Mouse (Mus musculus): ENCODE results near the gene March7. TPM values are rescaled to one million over a fixed set of nuclear protein-coding genes. Genes with fewer than 3 reads are reported as not detected.

The March7 gene
- 10 to 100 TPM; 42.4 to 76.6 (median 60.0) TPM for total RNA-seq (2022)

DNA sequence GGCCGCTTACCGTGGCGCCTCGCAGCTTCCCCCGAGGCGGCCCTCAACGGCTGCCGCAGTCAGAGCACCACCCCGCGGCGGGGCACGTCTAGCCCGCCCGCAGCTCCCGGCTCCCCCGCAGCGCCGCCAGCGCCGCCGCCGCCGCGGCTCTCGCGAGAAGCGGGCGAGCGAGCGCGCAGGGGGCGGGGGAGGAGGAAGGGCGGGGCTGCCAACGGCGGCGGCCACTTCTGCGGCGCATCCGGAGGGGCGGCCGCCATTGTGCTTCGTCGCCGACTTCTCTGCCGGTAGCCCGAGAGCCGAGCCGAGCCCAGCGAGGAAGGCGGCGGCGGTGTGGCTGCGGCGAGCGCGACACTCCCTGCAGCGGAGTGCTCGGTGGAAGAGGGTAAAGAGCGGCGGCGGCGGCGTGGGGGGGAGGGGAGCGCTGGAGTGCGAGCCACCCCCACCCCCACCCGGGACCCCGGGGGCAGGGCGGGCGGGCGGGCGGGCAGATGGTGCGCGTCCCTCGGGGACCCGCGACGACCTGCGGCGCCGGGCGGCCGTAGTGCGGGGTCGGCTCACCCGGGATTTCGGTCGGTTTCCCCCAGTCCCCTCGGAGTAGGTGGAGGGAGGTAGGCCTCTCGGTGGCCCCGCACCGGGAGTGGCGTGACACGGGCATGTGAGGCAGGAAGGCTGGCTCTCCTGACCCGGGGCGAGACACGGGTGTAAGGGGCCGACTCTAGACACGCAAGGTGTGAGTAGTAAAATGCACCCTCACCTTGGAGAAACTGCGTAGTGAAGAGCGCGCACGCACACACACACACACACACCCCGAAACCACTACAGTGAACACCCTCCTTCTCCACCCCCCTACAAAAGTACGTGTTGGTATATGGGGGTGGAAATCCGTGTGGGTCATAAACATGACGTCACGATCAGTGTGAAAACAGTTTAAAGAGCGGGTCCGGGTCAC, at the start of gene March7, which contains the start of gene Baz2b:
TSS of gene March7 (plus strand) at position 185 of the 949 bp plus-strand sequence.
TSS of gene Baz2b (minus strand) at position 137 of the 949 bp plus-strand sequence.
- DNase-seq, result peak; percentile 74

DNA sequence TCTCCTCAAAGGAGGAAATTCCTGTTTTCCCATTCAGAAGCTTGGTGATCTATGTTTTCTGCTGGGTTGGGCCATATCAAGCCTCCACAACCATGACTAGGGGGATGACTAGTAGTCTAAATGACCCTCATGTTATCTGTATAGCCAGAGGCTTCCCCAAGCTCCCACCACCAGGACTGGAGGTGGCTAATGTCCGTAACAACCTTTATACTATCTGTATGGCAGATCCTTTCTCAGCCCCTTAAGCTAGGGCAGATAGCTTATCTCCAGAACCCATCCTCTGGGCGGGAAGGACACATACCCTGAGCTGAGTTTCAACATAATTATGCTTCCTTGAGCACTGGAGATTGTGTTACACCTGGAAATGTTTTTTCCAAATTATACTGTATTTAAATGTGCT, 45.9 kb upstream of the March7 start:
- DNase-seq, result no peak

DNA sequence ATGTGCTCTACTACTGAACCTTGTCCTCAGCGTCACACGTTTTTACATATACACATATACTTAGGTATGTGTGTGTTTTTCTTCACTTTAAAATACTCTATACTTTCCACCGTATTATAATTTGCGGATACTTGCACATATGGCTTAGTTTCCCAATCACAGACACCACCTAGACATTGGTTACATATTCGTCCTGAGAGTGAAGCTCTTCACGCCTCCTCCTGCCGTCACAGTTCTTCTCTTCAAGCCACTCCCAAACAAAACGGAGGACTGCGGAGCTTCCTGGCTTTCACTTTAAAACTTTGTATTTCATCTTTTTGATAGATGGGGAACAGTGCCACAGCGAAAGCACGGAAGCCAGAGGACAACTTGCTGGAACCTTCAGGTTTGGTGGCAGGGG, 44.0 kb upstream of the March7 start:
- no peak for DNase-seq

DNA sequence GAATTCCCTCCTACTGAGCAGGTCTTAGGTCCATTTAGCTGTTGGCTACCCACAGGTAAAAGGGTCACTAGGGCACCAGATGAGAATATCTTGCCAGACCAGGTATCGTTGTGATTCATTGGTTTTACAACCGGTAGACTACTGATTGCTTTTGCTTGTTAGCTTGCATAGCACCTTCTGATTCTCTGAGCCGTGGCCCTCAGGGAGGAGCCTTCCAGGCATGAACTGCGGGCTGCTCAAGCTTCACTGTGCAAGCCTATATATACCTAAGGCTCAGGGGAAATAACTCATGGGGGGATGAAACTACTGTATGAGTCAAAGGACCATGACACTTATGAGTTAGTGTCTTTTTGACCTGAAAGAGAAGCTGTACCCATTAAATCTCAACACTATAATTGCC, 42.8 kb upstream of the March7 start:
- DNase-seq, result no peak

DNA sequence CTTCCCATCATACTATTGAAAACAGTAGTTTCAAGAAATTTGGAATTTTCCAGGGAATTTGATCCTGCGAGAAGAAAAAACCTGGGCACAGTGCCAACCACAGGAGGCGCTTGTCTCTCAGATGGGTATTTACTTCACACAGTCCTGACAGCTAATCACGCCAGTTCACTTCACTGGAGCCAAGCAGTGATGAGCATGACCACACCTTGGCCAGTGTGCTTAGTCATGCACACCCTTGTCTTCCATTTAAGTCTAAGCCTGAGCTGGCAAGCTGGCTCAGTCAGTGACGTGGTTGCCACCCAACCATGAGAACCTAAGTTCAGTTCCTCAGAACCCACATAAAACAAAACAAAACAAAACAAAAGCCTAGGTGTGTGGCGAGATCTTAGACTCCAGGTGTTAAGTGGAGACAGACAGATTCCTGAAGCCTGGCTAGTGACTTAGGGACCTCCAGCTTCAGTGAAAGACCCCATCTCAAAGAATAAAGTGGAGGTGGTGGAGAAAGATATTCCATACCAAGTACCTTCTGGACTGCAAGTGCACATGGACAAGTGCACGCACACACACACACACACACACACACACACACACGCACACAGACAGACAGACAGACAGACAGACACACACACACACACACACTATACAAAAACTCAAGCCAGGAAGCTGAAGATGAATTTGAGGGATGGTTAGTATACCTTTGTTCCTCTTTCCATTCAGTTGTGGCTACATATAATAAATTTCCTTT, 37.7 kb upstream of the March7 start:
- peak; percentile 6 for DNase-seq

DNA sequence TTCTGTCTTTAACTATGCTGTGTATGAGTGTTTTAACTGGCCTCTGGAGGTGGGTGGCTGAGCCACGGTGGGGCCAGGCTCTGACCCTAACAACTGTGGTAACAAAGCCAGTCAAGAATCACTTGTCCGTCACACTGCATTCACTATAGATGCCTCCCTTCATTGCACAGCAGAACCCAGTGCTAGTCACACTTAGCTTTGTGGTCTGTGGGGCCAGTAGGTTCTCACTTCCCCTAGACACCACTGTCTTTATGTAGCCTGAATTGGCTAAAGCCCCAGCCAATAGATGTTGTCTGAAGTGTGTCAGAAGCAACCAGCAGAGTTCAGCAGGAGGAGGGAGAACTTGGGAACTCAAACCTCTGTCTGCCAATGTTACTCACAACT, 37.2 kb upstream of the March7 start:
- DNase-seq, result no peak

DNA sequence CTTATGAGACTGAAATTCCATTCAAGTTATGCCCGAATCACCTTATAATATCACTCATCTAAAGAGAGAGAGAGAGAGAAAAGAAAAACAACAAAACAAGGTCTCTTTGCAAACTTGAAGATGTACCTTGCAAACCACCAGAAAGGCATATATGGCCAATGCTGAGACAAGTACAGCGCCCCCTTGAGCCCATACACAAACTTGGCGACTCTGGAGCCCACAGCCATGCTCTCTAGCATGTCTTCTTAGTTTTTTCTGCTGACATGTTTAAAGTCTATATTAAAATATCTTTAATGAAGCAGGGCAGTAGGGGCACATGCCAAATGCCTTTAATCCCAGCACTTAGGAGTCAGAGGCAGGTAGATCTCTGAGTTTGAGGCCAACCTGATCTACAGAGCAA, 36.5 kb upstream of the March7 start:
- no peak for DNase-seq

DNA sequence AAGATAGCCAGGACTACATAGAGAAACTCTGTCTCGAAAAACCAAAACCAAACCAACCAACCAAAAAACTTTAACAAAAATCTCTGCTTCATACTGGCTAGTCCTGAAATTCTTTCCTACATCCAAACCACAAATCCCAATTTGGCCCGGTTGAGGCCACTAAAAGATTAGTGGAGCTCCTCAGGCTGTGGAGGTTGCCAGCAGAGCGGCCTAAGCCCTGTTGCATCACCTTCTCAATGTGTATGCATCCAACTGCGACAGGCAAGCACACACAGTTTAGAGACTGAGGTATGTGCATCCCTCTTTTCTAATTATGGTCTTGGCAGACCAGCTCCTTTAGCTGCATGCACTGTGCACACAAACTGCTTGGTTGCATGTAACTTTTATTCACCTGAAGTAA, 36.1 kb upstream of the March7 start:
- DNase-seq, result no peak

DNA sequence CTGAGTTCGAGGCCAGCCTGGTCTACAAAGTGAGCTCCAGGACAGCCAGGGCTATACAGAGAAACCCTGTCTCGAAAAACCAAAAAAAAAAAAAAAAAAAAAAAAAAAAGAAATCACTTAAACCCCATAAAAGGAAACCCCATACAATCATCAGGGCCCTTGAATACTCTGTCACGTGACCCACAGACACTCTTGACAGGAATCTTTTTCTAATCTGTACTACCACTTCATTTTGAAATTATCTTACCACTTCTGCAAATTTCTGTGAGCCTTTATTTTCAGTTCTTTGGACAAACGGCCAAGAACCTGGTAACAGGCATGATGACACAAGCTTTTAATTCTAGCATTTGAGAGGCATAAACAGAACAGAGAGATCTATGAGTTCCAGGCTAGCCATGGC, 34.6 kb upstream of the March7 start:
- DNase-seq, result no peak

DNA sequence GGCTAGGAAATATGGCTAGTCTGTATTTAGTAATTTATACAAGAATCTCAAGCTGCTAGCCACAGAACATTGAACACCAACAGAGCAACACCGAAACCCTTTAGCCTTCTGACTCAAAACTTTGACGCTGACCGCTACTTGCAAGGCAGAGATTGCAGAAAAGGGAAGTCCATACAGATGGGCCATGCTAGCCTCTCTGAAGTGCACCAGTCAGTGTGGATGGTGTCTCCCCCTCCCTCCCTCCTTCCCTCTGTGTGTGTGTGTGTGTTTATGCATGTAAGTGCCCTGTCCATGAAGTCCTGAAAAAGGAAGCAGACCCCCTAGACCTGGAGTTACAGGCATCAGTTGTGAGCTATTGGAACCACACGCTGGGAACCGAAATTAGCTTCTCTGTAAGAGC, 33.6 kb upstream of the March7 start:
- DNase-seq, result no peak

DNA sequence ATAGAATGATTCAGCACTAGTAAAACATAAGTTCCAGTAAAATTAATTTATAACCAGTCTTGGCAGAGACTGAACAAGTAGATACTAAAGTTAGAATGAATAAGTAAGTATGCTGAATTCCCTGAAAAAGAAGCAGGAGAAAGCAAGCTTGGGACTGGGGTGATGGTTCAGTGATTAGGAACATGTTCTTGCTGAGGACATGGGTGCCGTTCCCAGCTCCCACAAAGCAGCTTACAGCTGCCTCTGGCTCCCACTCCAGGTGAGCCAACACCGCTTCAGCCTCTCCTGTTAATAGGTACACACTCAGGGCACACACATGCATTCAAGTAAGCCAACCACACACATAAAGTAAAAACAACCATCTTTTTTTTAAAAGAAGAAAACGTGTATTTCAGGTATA, 32.2 kb upstream of the March7 start:
- DNase-seq, result no peak

DNA sequence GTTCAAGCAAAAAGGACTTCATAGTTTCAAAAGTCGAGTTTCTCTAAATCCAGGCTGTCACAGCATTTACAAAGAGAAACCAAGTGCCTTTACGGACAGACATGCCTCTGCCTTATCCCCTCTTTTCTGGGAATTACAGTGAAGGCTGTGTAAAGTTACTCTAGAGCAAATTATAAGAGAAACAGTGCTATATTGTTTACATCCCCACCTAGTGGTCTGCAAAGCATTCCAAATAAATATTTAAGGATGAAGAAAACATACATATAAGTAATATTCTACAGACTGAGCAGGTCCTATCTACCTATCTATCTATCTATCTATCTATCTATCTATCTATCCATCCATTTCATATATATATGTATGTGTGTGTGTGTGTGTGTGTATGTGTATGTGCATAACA, 28.0 kb upstream of the March7 start:
- no peak for DNase-seq

DNA sequence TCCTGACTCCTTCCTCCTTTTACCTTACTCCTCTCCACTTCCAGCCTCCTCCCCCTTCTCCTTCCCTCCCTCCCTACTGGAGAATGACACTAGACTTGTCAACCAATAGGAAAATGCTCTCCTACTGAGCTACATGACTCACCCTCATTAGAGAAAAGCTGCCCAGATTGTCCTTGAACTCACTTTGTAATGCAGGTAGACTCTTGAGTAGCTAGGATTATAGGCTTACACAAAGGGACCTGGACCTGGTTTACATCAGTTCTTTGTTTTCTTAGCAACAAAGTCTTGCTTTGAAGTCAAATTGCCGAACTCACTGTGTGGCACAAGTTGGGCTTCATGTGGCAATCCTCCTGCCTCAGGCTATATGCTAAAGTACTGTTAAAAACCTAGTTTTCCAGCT, 12.8 kb upstream of the March7 start:
- no peak for DNase-seq

DNA sequence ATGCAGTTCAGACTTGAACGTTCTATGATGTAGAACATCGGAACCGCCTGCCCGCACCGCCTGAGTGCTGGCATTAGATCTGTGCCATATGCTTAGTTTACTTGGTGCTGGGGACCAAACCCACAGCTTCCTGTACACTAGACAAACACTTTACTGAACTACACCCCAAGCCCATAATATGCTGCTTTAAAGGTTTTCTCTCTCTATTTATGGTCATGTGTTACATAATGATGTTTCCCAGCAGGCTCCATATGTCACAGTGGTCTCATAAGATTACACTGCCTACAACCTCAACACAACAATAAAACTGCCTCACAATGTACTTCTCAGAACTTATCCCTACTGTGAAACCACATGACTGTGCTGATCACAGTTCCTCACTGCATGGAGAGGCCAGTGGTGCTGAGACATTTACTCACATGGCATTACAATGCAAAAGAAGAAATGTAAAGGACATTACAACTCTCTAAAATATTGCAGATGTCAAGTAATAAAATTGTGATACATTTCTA, 9.6 kb upstream of the March7 start:
- DNase-seq, result no peak

DNA sequence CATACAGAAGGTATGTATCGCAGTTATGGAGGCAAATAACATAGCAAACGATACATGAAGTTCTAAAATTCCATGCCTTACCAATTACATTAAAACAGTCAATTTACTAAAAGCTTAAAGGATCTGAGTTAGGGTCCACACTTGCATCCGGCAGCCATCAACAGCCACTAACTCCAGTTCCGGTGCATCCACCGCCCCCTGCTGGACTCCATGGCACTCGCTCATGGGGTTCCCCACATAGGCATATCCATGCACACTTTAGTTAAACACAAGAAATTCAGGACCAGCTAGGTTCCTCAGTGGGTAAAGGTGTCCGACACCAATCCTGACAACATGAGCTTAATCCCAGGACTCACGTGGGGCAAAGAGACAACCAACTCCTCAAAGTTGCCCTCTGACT, 9.0 kb upstream of the March7 start:
- DNase-seq, result no peak

DNA sequence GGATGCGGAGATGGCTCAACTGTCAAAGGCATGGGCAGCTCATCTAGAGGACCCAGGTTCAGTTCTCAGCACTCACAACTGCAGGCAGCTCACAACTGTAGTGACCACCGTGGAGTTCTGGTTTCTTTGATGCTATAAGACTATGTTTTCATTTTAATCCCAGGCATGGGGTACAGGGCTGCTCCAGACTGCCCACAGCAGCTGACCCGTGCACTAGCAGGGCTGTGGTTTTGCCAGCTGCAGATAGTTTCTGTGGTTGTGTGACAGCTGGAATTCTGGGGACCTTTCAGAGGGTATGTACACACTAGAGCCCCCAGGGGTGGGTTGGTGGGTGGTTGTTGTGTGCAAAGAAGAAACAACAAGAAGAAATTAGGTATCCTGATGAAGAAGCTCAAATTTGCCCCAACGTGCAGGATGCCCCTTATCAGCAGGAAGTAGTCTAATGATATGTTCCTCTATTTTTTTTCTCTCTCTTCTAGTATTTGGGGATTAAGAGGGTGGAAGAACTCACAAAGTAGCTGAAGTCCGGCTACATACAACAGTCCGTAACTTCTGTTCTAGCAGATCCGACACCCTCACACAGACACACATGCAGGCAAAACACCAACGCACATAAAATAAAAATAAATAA, 6.7 kb upstream of the March7 start:
- no peak for DNase-seq

DNA sequence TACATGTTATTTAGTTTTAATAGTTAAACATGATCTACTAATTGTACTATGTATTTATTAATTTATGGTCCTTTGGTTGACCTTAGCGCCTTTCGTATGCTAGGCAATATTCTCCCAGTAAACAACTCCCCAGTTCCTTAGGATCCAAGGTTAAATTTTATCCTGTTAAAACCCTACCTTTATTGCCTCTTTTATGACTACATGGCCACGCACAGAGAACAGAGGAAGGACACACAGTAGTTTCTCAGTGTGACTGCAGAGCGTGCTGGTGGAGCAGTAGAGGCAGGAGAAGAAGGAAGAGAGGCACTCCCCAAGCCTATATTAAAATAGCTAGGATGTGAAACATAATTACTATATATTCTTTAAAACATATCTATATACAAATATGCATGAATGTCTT, 6.0 kb upstream of the March7 start:
- no peak for DNase-seq

DNA sequence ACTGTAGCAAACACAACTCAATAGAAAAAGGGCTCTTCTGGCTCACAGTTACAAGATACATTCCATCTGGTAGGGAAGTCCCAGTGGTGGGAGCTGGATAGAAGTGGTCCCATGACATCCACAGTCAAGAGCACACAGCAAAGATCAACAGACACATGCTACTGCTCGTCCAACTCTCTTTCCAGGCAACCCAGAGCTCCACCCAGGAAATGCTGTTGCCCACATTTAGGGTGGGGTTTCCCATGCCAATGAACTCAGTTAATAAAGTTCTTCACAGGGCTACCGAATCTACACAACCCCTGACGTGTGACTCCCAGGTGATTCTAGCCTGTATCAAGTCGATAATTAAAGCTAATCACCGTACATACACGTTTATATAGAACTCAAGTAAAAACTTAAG, 5.5 kb upstream of the March7 start:
- DNase-seq, result no peak

DNA sequence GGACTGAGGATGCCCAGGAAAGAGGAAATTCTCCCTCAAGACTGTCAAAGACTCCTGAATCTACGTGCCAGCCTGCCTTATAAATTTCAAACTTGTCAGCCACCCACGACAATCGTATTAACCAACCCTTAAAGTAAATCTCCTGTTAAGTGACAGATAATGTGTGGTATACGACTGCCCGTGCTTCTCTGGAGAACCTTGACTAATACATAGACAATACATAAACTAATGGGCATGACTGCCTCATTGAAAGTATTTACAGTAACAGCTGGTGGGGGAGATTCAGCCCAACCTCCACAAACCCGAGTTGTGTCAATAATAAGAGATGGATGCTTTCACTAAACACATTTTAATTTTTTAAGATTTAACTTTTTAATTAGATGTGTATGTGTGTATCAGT, 3.9 kb upstream of the March7 start:
- DNase-seq, result no peak

DNA sequence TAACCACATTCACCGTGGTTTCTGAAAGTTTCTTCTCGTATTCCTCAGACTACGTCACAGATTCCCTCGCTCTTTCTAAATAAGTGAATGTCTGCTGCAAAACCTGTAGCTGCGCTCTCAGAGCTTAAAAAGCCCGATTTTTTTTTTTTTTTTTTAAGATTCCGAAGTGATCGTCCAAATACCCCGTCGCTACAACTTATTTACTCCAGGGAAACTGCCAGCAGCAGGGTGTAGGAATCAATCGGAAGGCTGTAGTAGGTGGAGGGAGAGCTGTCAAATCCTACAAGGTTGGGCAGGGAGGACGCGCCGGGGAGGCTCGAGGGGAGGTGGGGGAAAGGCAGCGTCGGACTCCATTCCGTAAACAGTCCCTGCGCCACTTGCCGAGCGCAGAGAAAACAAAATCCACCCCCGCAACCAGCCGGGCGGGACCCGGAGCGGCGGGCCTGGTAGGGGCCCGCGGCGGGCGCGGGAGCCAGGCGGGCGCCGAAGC, 520 bp upstream of the March7 start:
- peak; percentile 39 for DNase-seq

DNA sequence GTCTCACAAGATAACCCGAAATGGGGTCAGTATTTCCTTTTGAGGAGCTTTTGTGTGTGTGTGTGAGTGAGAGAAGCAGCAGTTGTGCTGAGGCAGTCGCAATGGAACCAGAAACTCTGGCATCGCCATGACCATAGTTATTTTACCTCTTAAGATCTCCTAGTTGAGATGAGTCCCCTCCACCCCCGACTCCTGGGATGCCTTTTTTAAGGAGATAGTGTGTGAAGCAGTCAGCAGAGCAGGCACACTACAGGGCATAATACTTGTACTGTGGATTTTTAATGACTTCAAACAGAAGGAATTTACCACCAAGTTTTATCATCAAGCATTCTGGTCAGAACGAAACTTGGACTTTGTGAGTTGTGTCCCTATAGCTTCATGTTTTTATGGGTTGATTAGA, 1.1 kb downstream of the March7 start:
- no peak for DNase-seq

DNA sequence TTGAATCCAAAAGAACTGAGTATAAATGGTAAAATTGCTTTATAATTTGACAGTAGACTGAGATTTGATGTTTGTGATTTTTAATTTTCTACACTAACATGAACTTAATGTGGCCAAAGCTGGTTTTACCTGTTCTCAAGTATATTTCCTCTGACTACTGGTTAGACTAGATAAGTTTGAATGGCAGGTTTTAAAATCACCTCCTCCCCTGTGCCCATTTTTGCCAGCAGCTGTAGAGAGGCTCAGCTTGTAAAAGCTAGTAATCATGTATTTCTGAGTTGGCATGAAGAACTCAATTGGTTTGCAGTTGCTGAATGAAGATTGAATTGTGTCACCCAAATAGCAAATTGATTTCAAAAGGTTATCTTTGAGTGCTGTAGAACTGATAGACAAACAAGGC, 2.8 kb downstream of the March7 start:
- no peak for DNase-seq

DNA sequence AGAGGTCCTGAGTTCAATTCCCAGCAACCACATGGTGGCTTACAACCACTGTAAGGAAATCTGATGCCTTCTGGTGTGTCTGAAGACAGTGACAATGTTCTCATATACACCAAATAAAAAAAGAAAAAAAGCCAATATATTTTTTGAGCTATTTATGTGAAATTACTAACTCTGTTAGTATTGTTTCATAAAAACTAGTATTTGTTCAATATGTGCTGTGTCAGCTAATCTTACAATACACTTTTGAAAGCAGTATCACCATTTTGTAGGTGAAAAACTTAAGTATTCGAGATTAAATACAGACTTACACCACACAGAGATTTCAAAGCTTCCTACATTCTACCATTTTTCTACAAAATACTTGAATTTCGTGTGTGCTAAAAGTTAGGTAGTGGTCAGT, 5.0 kb downstream of the March7 start:
- DNase-seq, result no peak
